Mouse (Mus musculus) thymus, adult 2 months (tissue): ENCODE measurements at regions not wholly inside any gene's neighbourhood (a gene's known extent, or its start where the extent isn't known, plus 50 kb on each side); places are given as distances from the start of the nearest gene placed in this dataset.

Experiments
- CTCF ChIP-seq: fragments of 200-500 bp; IDR thresholded peaks from 2 replicates; pipeline ENCODE4 v1.5.1; 2012; ENCODE audit warnings: mild to moderate bottlenecking, control low read depth, low read length, moderate library complexity, borderline replicate concordance; ENCODE audit not compliant: control insufficient read depth, poor library complexity, insufficient read depth; ENCODE audit errors: extremely low read depth
- POLR2A ChIP-seq: fragments of 200-500 bp; IDR thresholded peaks from 2 replicates; pipeline ENCODE4 v1.6.1; 2012; ENCODE audit warnings: mild to moderate bottlenecking, low read length, control low read depth, moderate library complexity; ENCODE audit not compliant: control insufficient read depth, poor library complexity, insufficient read depth; ENCODE audit errors: extremely low read depth

GRCm38 (mm10) chr9:11671243-11671642 is 766.7 kb upstream of the Cntn5 start:
- TF ChIP-seq CTCF, result no peak
- TF ChIP-seq POLR2A, result no peak
